Mouse (Mus musculus): ENCODE measurements around the gene Nmnat3. TPM values are rescaled to one million over a fixed set of nuclear protein-coding genes. Genes with fewer than 3 reads are reported as not detected.

Nmnat3 gene
- polyA plus RNA-seq, 1 experiment from 2014 or later: 14.2 TPM

DNA sequence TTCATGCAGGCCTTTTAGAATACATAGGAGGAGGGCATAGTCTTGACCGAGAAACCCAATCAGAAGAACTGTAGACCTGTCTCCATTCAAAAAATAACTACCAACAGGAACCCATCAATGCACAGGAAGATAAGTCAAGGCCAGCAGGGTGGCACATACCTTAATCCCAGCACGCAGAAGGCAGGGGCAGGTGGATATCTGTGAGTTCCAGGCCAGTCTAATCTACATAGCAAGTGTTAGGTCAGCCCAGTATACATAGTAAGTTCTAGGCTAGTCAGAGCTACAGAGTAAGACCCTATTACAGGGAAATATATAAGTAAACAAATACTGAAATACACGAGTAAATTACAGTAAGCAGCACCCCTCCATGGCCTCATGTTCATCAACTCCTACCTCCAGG, 110.6 kb downstream of the Nmnat3 start:
- DNase-seq (no peak), ATAC-seq (no peak)
- WGBS (ENCODE audit: insufficient replicate concordance): 76% methylated on average over 3 of the region's 3 CpGs
- no peak overlapping the region for H3K4me2 ChIP-seq (ENCODE audit: low read depth, low read length)
- no peak overlapping the region for H3K27ac ChIP-seq (ENCODE audit: low read depth)
- no peak overlapping the region for H3K4me3 ChIP-seq (ENCODE audit: low read depth, low read length)
- TF ChIP-seq EP300 (IDR thresholded peaks at IDR 0.05; ENCODE audit: low read depth) (no peak), CTCF (IDR thresholded peaks at IDR 0.05; ENCODE audit: low read depth) (no peak)
- H3K36me3 ChIP-seq (replicated peaks; ENCODE audit: insufficient read depth, low read length): no peaks in the 10 kb centered on the region
- no peaks in the 10 kb centered on the region for H3K9me3 ChIP-seq (ENCODE audit: low read length)
- no peak overlapping the region for H3K9ac ChIP-seq (replicated peaks)
- H3K4me1 ChIP-seq (ENCODE audit: insufficient read depth): peaks cover 7% of the 10 kb centered on the region; the same call in 1 of the 2 replicates
- H3K27me3 ChIP-seq (ENCODE audit: insufficient read depth, low read length): no peaks in the 10 kb centered on the region

DNA sequence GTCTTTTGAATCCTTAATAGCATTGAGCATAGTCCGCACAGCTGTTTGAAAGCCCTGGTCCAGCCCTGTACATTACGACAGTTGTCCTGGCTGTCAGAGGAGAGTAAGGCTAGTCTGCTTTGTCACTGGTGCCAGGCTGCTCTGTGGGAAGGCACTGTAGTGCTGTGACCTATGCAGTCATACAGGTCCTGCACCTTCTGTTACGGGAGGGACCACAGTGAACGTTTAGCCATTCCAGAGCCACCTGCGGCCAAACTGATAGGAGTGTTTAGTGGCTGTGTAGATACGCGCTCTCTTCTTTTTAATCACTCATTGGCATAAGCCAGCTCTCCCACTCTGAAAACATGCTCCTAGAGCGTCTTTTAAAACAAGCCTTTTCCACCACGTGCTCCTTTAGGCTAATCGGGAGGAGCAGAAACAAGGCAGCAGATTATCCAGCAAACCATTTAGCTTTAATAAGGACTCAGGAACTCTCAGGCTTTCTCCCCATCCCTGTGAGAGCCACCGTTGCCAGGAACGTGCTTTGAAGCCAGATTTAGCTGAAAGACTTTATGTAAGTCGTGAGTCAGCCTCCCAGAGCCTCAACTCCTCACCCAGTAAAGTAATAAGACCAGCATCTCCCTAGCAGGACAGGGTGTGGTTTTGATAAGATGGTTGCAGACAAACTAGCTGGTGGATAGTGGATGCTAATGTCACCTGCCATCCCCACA, 113.1 kb downstream of the Nmnat3 start:
- Histone ChIP-seq H3K4me3 (ENCODE audit: low read depth, low read length) (no peak overlapping the region), H3K9me3 (ENCODE audit: low read length) (no peaks in the 10 kb centered on the region), H3K4me2 (ENCODE audit: low read depth, low read length) (no peak overlapping the region), H3K9ac (replicated peaks) (no peak overlapping the region), H3K27ac (ENCODE audit: low read depth) (no peak overlapping the region), H3K36me3 (replicated peaks; ENCODE audit: insufficient read depth, low read length) (peaks cover 8% of the 10 kb centered on the region), H3K4me1 (ENCODE audit: insufficient read depth) (peaks cover 7% of the 10 kb centered on the region; the same call in 1 of the 2 replicates), H3K27me3 (ENCODE audit: insufficient read depth, low read length) (no peaks in the 10 kb centered on the region)
- no peak for TF ChIP-seq CTCF (IDR thresholded peaks at IDR 0.05; ENCODE audit: low read depth)
- TF ChIP-seq EP300 (IDR thresholded peaks at IDR 0.05; ENCODE audit: low read depth): no peak
- ATAC-seq: no peak
- 82% methylated on average over 13 of the region's 13 CpGs for WGBS (ENCODE audit: insufficient replicate concordance)
- DNase-seq: no peak

DNA sequence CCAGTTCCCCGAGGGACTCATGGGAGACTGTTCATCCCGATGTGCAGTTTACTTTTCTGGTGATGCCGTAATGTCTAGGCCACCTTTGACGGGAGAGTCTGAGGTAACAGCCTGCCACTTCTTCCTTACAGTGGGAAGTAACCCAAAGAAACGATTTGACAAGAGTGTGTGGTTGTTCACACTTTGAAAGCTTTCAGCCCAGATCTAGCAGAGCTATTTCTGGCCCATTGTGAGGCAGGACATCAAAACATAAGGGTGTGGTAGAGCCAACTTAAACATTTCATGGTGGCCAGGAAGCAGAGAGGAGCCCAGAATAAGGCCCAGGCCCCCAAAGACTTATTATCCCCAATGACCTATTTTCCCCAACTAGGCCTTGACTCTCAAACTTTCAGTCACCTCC, 114.4 kb downstream of the Nmnat3 start:
- H3K36me3 ChIP-seq (replicated peaks; ENCODE audit: insufficient read depth, low read length): peaks cover 12% of the 10 kb centered on the region
- H3K9me3 ChIP-seq (ENCODE audit: low read length): no peaks in the 10 kb centered on the region
- no peak overlapping the region for H3K9ac ChIP-seq (replicated peaks)
- TF ChIP-seq CTCF (IDR thresholded peaks at IDR 0.05; ENCODE audit: low read depth) (no peak), EP300 (IDR thresholded peaks at IDR 0.05; ENCODE audit: low read depth) (no peak)
- 68% methylated on average over 5 of the region's 5 CpGs for WGBS (ENCODE audit: insufficient replicate concordance)
- peaks cover 7% of the 10 kb centered on the region; the same call in 1 of the 2 replicates for H3K4me1 ChIP-seq (ENCODE audit: insufficient read depth)
- no peak overlapping the region for H3K4me3 ChIP-seq (ENCODE audit: low read depth, low read length)
- no peaks in the 10 kb centered on the region for H3K27me3 ChIP-seq (ENCODE audit: insufficient read depth, low read length)
- no peak for DNase-seq
- no peak overlapping the region for H3K27ac ChIP-seq (ENCODE audit: low read depth)
- no peak overlapping the region for H3K4me2 ChIP-seq (ENCODE audit: low read depth, low read length)
- no peak for ATAC-seq

DNA sequence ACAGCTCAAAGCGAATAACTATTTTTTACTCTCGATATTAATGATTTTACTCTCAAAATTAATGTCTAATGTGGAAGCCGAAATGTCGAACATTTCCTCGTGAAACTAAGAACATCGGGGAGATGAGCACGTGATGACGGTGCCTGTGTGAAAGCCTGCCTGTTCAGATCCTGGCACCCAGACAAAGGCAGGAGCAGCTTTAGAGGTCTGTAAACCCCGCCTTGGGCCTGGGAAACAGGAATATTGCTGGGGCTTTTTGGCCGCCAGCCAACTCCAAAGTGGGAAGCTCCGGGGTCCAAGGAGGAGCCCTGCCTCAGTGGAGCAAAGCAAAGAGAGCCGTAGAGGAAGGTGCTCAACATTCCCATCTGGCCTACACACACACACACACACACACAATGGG, 120.5 kb downstream of the Nmnat3 start:
- Histone ChIP-seq H3K4me1 (ENCODE audit: insufficient read depth) (no peaks in the 10 kb centered on the region), H3K9ac (replicated peaks) (no peak overlapping the region), H3K27me3 (ENCODE audit: insufficient read depth, low read length) (no peaks in the 10 kb centered on the region), H3K9me3 (ENCODE audit: low read length) (no peaks in the 10 kb centered on the region), H3K4me3 (ENCODE audit: low read depth, low read length) (no peak overlapping the region), H3K4me2 (ENCODE audit: low read depth, low read length) (no peak overlapping the region), H3K27ac (ENCODE audit: low read depth) (no peak overlapping the region), H3K36me3 (replicated peaks; ENCODE audit: insufficient read depth, low read length) (peaks cover 12% of the 10 kb centered on the region)
- TF ChIP-seq EP300 (IDR thresholded peaks at IDR 0.05; ENCODE audit: low read depth): no peak
- no peak for TF ChIP-seq CTCF (IDR thresholded peaks at IDR 0.05; ENCODE audit: low read depth)
- 89% methylated on average over 12 of the region's 12 CpGs for WGBS (ENCODE audit: insufficient replicate concordance)
- DNase-seq (no peak), ATAC-seq (no peak)

DNA sequence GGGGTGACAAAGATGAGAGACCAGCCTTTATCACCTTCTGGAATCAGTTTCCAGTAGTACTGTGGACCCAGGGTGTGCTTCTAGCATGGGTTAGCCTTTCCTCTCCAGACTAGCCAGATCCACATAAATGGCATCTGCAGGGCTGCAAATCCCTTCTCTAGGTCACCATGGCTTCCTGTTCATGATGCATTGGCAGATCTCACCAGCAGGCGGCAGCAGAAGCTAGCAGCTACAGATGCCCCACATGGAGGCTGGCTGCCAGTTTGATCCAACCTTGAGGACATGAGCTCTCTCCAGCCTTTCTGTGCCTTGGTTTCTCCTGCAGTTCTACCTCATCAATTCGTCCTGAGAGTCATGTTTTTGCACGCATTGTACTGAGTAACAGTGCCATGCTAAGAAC, 121.9 kb downstream of the Nmnat3 start:
- no peak overlapping the region for H3K27ac ChIP-seq (ENCODE audit: low read depth)
- H3K27me3 ChIP-seq (ENCODE audit: insufficient read depth, low read length): no peaks in the 10 kb centered on the region
- 32% methylated on average over 3 of the region's 3 CpGs for WGBS (ENCODE audit: insufficient replicate concordance)
- peak; percentile 56 for ATAC-seq
- no peak overlapping the region for H3K4me2 ChIP-seq (ENCODE audit: low read depth, low read length)
- peaks cover 12% of the 10 kb centered on the region for H3K36me3 ChIP-seq (replicated peaks; ENCODE audit: insufficient read depth, low read length)
- no peaks in the 10 kb centered on the region for H3K4me1 ChIP-seq (ENCODE audit: insufficient read depth)
- no peak overlapping the region for H3K4me3 ChIP-seq (ENCODE audit: low read depth, low read length)
- H3K9me3 ChIP-seq (ENCODE audit: low read length): no peaks in the 10 kb centered on the region
- TF ChIP-seq EP300 (IDR thresholded peaks at IDR 0.05; ENCODE audit: low read depth) (no peak), CTCF (IDR thresholded peaks at IDR 0.05; ENCODE audit: low read depth) (peak; percentile 95)
- peak; percentile 84 for DNase-seq
- H3K9ac ChIP-seq (replicated peaks): no peak overlapping the region

DNA sequence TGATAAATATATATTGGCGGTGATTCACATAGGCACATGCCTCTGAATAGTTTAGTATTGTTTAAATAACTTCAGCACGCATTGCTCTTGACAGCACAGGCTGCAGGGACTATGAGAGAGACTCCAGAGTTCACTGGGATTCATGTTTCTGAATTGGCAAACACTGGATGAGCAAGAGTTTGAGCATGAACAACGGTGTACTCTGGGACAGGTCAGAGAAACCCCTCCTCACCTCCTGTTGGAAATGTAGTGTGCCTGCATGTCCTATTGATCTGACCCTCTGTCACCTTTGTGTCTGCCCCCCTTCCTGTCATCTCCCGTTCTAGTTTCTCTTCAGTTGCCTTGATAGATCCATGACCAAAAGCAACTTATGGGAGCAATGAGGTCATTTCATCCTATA, 128.2 kb downstream of the Nmnat3 start:
- no peak overlapping the region for H3K9ac ChIP-seq (replicated peaks)
- ATAC-seq (peak; percentile 68), DNase-seq (no peak)
- 68% methylated on average over 4 of the region's 4 CpGs for WGBS (ENCODE audit: insufficient replicate concordance)
- no peaks in the 10 kb centered on the region for H3K9me3 ChIP-seq (ENCODE audit: low read length)
- TF ChIP-seq CTCF (IDR thresholded peaks at IDR 0.05; ENCODE audit: low read depth) (no peak), EP300 (IDR thresholded peaks at IDR 0.05; ENCODE audit: low read depth) (no peak)
- H3K27ac ChIP-seq (ENCODE audit: low read depth): no peak overlapping the region
- H3K4me2 ChIP-seq (ENCODE audit: low read depth, low read length): no peak overlapping the region
- no peak overlapping the region for H3K4me3 ChIP-seq (ENCODE audit: low read depth, low read length)
- H3K36me3 ChIP-seq (replicated peaks; ENCODE audit: insufficient read depth, low read length): no peaks in the 10 kb centered on the region
- no peaks in the 10 kb centered on the region for H3K27me3 ChIP-seq (ENCODE audit: insufficient read depth, low read length)
- peaks cover 6% of the 10 kb centered on the region; the same call in 1 of the 2 replicates for H3K4me1 ChIP-seq (ENCODE audit: insufficient read depth)

Measured in liver, postnatal 0 days (tissue).